In genomic region chr6:53721595-53721994, GRCm38 (mm10) we compare ENCODE assay signal across 8 mouse cellular contexts.
DNase-seq lines count a peak whose midpoint lies in the region; TF ChIP-seq lines count a peak whose summit lies in the region.

No protein-coding gene starts in this region.

- WGBS in lung, adult 2 months, result 9% methylated on average over 9 of the region's 9 CpGs

- no peak for TF ChIP-seq POLR2A in lung, adult 2 months (IDR thresholded peaks at IDR 0.05; ENCODE audit: borderline replicate concordance, extremely low read depth, low read depth, low read length)

- peak; percentile 29 for DNase-seq in CD4-positive helper T cell, adult 2 months (ENCODE audit: low read depth, low spot score)
- DNase-seq in adrenal gland, adult 2 months, result peak; percentile 74
- DNase-seq in embryo, embryonic 10.5 days (ENCODE audit: low spot score), result peak; percentile 83
- peak; percentile 48 to 62 for DNase-seq in gastrocnemius, postnatal 4 days (ENCODE audit: low spot score in 2 of 2)
- peak; percentile 83 to 85 for DNase-seq in kidney, postnatal 4 days
- DNase-seq in lung, adult 2 months, result peak; percentile 69
- peak; percentile 75 to 80 for DNase-seq in right cerebral cortex, adult 2 months (ENCODE audit: low spot score in 2 of 2)
- DNase-seq in urinary bladder, postnatal 4 days (ENCODE audit: low spot score in 2 of 2), result peak; percentile 40 to 72

- peak; percentile 93 for TF ChIP-seq CTCF in lung, adult 2 months (IDR thresholded peaks at IDR 0.05; ENCODE audit: insufficient read depth, low read length)

- H3K4me1 ChIP-seq in lung, adult 2 months (ENCODE audit: control insufficient read depth, insufficient read depth, low read length), result no peaks in the 10 kb centered on the region

- H3K4me3 ChIP-seq in lung, adult 2 months (replicated peaks; ENCODE audit: extremely low read depth, low read depth, low read length), result no peak overlapping the region

Comparison
In these comparisons a context has a peak if more than half of its experiments do, and no peak if none do; other contexts are left out.
1. DNase-seq: peak in every context shown above with its lines; median percentile 84 in kidney, postnatal 4 days; 83 in embryo, embryonic 10.5 days; 78 in right cerebral cortex, adult 2 months; 74 in adrenal gland, adult 2 months; 69 in lung, adult 2 months; 56 in urinary bladder, postnatal 4 days; 55 in gastrocnemius, postnatal 4 days; 29 in CD4-positive helper T cell, adult 2 months.